Mouse (Mus musculus) CH12.LX (cell line): ENCODE data around the gene Msn. TPM values are rescaled to one million over a fixed set of nuclear protein-coding genes. Genes with fewer than 3 reads are reported as not detected.
A peak's percentile ranks its signal among the peaks of the same experiment; 100 is the strongest.

Source experiments
- DNase-seq: peaks from one replicate; pipeline ENCODE4 v3.0.0-alpha.2; 2013; ENCODE audit errors: extremely low read depth
- H3K27ac ChIP-seq: 2 replicates; pipeline ENCODE4 v1.5.1; 2012; ENCODE audit warnings: low read depth, mild to moderate bottlenecking, control low read depth, moderate library complexity; ENCODE audit not compliant: insufficient read depth
- H3K27me3 ChIP-seq: replicated peaks from 2 replicates; pipeline ENCODE3; 2012; ENCODE audit warnings: inconsistent platforms
- H3K36me3 ChIP-seq, 2 experiments: replicated peaks in 1 of 2; 2 replicates each; pipeline versions ENCODE3 to v1.6.1; 2012; ENCODE audit warnings: inconsistent platforms in 1 of 2, low read length in 1 of 2, mild to moderate bottlenecking in 1 of 2, mixed read lengths in 1 of 2, moderate library complexity in 1 of 2; ENCODE audit not compliant: control insufficient read depth in 1 of 2, insufficient read depth in 1 of 2
- H3K4me1 ChIP-seq, 2 experiments: 2 replicates each; pipeline ENCODE4 v1.6.1; 2012; ENCODE audit warnings: inconsistent platforms in 1 of 2, moderate library complexity in 1 of 2; ENCODE audit not compliant: insufficient read depth in 2 of 2, control insufficient read depth in 1 of 2
- H3K4me2 ChIP-seq: 2 replicates; pipeline ENCODE4 v1.6.1; 2012; ENCODE audit warnings: low read depth, mild to moderate bottlenecking, control low read depth; ENCODE audit not compliant: poor library complexity, insufficient read depth, severe bottlenecking
- H3K4me3 ChIP-seq, 3 experiments: fragments of 150-350 bp in 1 of 3; sonication (generic) in 1 of 3; replicated peaks in 1 of 3; 2 replicates each; pipeline versions ENCODE3 to v1.5.1; 2011 to 2012; ENCODE audit warnings: low read depth in 2 of 3, low read length in 2 of 3, mild to moderate bottlenecking in 2 of 3, moderate library complexity in 2 of 3, control low read depth in 1 of 3, improper control_type of control experiment in 1 of 3, inconsistent platforms in 1 of 3, mixed read lengths in 1 of 3; ENCODE audit not compliant: poor library complexity in 1 of 3
- H3K79me2 ChIP-seq: replicated peaks from 2 replicates; pipeline ENCODE4 v1.6.1; 2012; ENCODE audit warnings: mild to moderate bottlenecking, moderate library complexity; ENCODE audit not compliant: control insufficient read depth, poor library complexity, insufficient read depth, severe bottlenecking; ENCODE audit errors: extremely low read depth
- H3K9ac ChIP-seq: 2 replicates; pipeline ENCODE4 v1.6.1; 2012; ENCODE audit warnings: low read depth, mild to moderate bottlenecking, control low read depth, moderate library complexity; ENCODE audit not compliant: insufficient read depth
- H3K9me3 ChIP-seq: replicated peaks from 2 replicates; pipeline ENCODE3; 2012; ENCODE audit warnings: low read length, inconsistent platforms, mixed read lengths
- BHLHE40 ChIP-seq: IDR thresholded peaks from 2 replicates; pipeline ENCODE4 v1.6.1; 2011; ENCODE audit warnings: mild to moderate bottlenecking, low read depth, low read length, improper control_type of control experiment
- CHD1 ChIP-seq: IDR thresholded peaks from 2 replicates; pipeline ENCODE4 v1.6.1; 2012; ENCODE audit warnings: low read depth, low read length, improper control_type of control experiment, inconsistent platforms
- CHD2 ChIP-seq: IDR thresholded peaks from 2 replicates; pipeline ENCODE4 v1.6.1; 2011; ENCODE audit warnings: low read length, improper control_type of control experiment
- CTCF ChIP-seq, 2 experiments: IDR thresholded peaks in 1 of 2; conservative IDR thresholded peaks in 1 of 2; 2 replicates each; pipeline ENCODE4 v1.5.1; 2011 to 2012; ENCODE audit warnings: low read depth in 2 of 2, low read length in 2 of 2, improper control_type of control experiment in 1 of 2, inconsistent platforms in 1 of 2, mild to moderate bottlenecking in 1 of 2, moderate library complexity in 1 of 2
- E2F4 ChIP-seq: IDR thresholded peaks from 2 replicates; pipeline ENCODE4 v1.6.1; 2011; ENCODE audit warnings: low read depth, low read length, improper control_type of control experiment; ENCODE audit not compliant: insufficient replicate concordance
- ELF1 ChIP-seq: IDR thresholded peaks from 2 replicates; pipeline ENCODE4 v1.6.1; 2014; ENCODE audit warnings: low read depth, mild to moderate bottlenecking, inconsistent platforms, low read length, improper control_type of control experiment
- EP300 ChIP-seq: IDR thresholded peaks from 2 replicates; pipeline ENCODE4 v1.6.1; 2011; ENCODE audit warnings: low read length, improper control_type of control experiment
- ETS1 ChIP-seq: conservative IDR thresholded peaks from 2 replicates; pipeline ENCODE4 v1.6.1; 2012; ENCODE audit warnings: low read depth, mild to moderate bottlenecking, inconsistent platforms, low read length, improper control_type of control experiment, moderate library complexity
- GABPA ChIP-seq: IDR thresholded peaks from 2 replicates; pipeline ENCODE4 v1.6.1; 2012; ENCODE audit warnings: low read depth, low read length, improper control_type of control experiment, inconsistent platforms; ENCODE audit not compliant: insufficient replicate concordance
- HCFC1 ChIP-seq: IDR thresholded peaks from 2 replicates; pipeline ENCODE4 v1.6.1; 2012; ENCODE audit warnings: low read depth, mild to moderate bottlenecking, inconsistent platforms, low read length, improper control_type of control experiment
- IRF4 ChIP-seq: IDR thresholded peaks from 2 replicates; pipeline ENCODE4 v1.6.1; 2014; ENCODE audit warnings: low read depth, mild to moderate bottlenecking, inconsistent platforms, low read length, improper control_type of control experiment
- JUN ChIP-seq: IDR thresholded peaks from 2 replicates; pipeline ENCODE4 v1.6.1; 2011; ENCODE audit warnings: low read depth, mild to moderate bottlenecking, low read length, improper control_type of control experiment, moderate library complexity; ENCODE audit not compliant: insufficient read depth
- JUND ChIP-seq: conservative IDR thresholded peaks from 2 replicates; pipeline ENCODE4 v1.6.1; 2011; ENCODE audit warnings: low read depth, low read length, improper control_type of control experiment
- KAT2A ChIP-seq: IDR thresholded peaks from 2 replicates; pipeline ENCODE4 v1.6.1; 2012; ENCODE audit warnings: low read length, improper control_type of control experiment, inconsistent platforms; ENCODE audit not compliant: insufficient replicate concordance
- MAFK ChIP-seq: IDR thresholded peaks from 2 replicates; pipeline ENCODE4 v1.6.1; 2011; ENCODE audit warnings: low read length, improper control_type of control experiment; ENCODE audit not compliant: insufficient replicate concordance
- MAX ChIP-seq: IDR thresholded peaks from 2 replicates; pipeline ENCODE4 v1.6.1; 2011; ENCODE audit warnings: low read length, improper control_type of control experiment
- MAZ ChIP-seq: IDR thresholded peaks from 2 replicates; pipeline ENCODE4 v1.6.1; 2012; ENCODE audit warnings: low read depth, mild to moderate bottlenecking, inconsistent platforms, low read length, improper control_type of control experiment, moderate library complexity
- MEF2A ChIP-seq: IDR thresholded peaks from 2 replicates; pipeline ENCODE4 v1.6.1; 2014; ENCODE audit warnings: low read depth, mild to moderate bottlenecking, inconsistent platforms, low read length, improper control_type of control experiment, borderline replicate concordance
- MXI1 ChIP-seq: IDR thresholded peaks from 2 replicates; pipeline ENCODE4 v1.6.1; 2011; ENCODE audit warnings: mild to moderate bottlenecking, low read depth, low read length, improper control_type of control experiment
- MYC ChIP-seq: IDR thresholded peaks from 2 replicates; pipeline ENCODE4 v1.6.1; 2011; ENCODE audit warnings: low read depth, mild to moderate bottlenecking, improper control_type of control experiment, low read length
- NELFE ChIP-seq: IDR thresholded peaks from 2 replicates; pipeline ENCODE4 v1.6.1; 2011; ENCODE audit warnings: low read depth, low read length, improper control_type of control experiment
- NRF1 ChIP-seq: IDR thresholded peaks from 2 replicates; pipeline ENCODE4 v1.6.1; 2014; ENCODE audit warnings: low read depth, mild to moderate bottlenecking, inconsistent platforms, low read length, improper control_type of control experiment, moderate library complexity
- PAX5 ChIP-seq: IDR thresholded peaks from 2 replicates; pipeline ENCODE4 v1.6.1; 2012; ENCODE audit warnings: low read length, inconsistent platforms, mixed read lengths
- POLR2A ChIP-seq: IDR thresholded peaks from 2 replicates; pipeline ENCODE4 v1.6.1; 2011; ENCODE audit warnings: low read depth, mild to moderate bottlenecking, improper control_type of control experiment, low read length
- POLR2AphosphoS2 ChIP-seq: IDR thresholded peaks from 2 replicates; pipeline ENCODE4 v1.6.1; 2011; ENCODE audit warnings: low read depth, low read length, improper control_type of control experiment
- RAD21 ChIP-seq: IDR thresholded peaks from 2 replicates; pipeline ENCODE4 v1.6.1; 2011; ENCODE audit warnings: low read depth, mild to moderate bottlenecking, low read length, improper control_type of control experiment, moderate library complexity
- RCOR1 ChIP-seq: conservative IDR thresholded peaks from 2 replicates; pipeline ENCODE4 v1.6.1; 2012; ENCODE audit warnings: low read depth, mild to moderate bottlenecking, inconsistent platforms, low read length, improper control_type of control experiment
- SIN3A ChIP-seq: IDR thresholded peaks from 2 replicates; pipeline ENCODE4 v1.6.1; 2012; ENCODE audit warnings: low read length, improper control_type of control experiment, inconsistent platforms
- SMC3 ChIP-seq: IDR thresholded peaks from 2 replicates; pipeline ENCODE4 v1.6.1; 2011; ENCODE audit warnings: low read depth, low read length, improper control_type of control experiment
- TBP ChIP-seq: conservative IDR thresholded peaks from 2 replicates; pipeline ENCODE4 v1.6.1; 2011; ENCODE audit warnings: low read depth, low read length, improper control_type of control experiment
- TCF12 ChIP-seq: IDR thresholded peaks from 2 replicates; pipeline ENCODE4 v1.6.1; 2014; ENCODE audit warnings: low read depth, mild to moderate bottlenecking, inconsistent platforms, low read length, improper control_type of control experiment
- UBTF ChIP-seq: IDR thresholded peaks from 2 replicates; pipeline ENCODE4 v1.6.1; 2012; ENCODE audit warnings: low read depth, mild to moderate bottlenecking, inconsistent platforms, low read length, improper control_type of control experiment, moderate library complexity
- USF1 ChIP-seq: IDR thresholded peaks from 2 replicates; pipeline ENCODE4 v1.6.1; 2014; ENCODE audit warnings: low read depth, mild to moderate bottlenecking, inconsistent platforms, low read length, improper control_type of control experiment
- USF2 ChIP-seq: conservative IDR thresholded peaks from 2 replicates; pipeline ENCODE4 v1.6.1; 2011; ENCODE audit warnings: low read depth, low read length, improper control_type of control experiment
- ZC3H11A ChIP-seq: IDR thresholded peaks from 2 replicates; pipeline ENCODE4 v1.6.1; 2012; ENCODE audit warnings: low read depth, mild to moderate bottlenecking, inconsistent platforms, low read length, improper control_type of control experiment
- ZKSCAN1 ChIP-seq: IDR thresholded peaks from 2 replicates; pipeline ENCODE4 v1.6.1; 2012; ENCODE audit warnings: low read depth, inconsistent platforms, low read length, improper control_type of control experiment, borderline replicate concordance
- ZMIZ1 ChIP-seq: IDR thresholded peaks from 2 replicates; pipeline ENCODE4 v1.6.1; 2012; ENCODE audit warnings: low read depth, mild to moderate bottlenecking, inconsistent platforms, low read length, improper control_type of control experiment
- ZNF384 ChIP-seq: IDR thresholded peaks from 2 replicates; pipeline ENCODE4 v1.6.1; 2012; ENCODE audit warnings: low read depth, low read length, improper control_type of control experiment, inconsistent platforms
- dilution Hi-C: fragments of 300-500 bp; cut with MboI; formaldehyde crosslinking; loops from 2 replicates; pipeline ENCODE4 v1.14.3; 2020; ENCODE audit warnings: low sequenced_read_pairs; ENCODE audit not compliant: extremely low pct_unique_long_range_greater_than_20kb, extremely low pct_ligation_motif_present
- in situ Hi-C: fragments of 300-500 bp; cut with MboI; formaldehyde crosslinking; loops from 3 replicates; pipeline ENCODE4 v1.14.3; 2019; ENCODE audit warnings: low sequenced_read_pairs, low pct_ligation_motif_present, low pct_unique_long_range_greater_than_20kb, mixed read lengths
- polyA plus RNA-seq: library from polyadenylated mRNA; unstranded; fragments of >175 nt; gene quantifications from 2 replicates; pipeline ENCODE4 v1.2.1, GENCODE M21; 2012; ENCODE audit warnings: low read depth; ENCODE audit not compliant: insufficient read length
- total RNA-seq, 2 experiments: library from RNA; depleted of rRNA; stranded (reverse); fragments of 300-350 nt in 1 of 2; fragments of >200 nt in 1 of 2; gene quantifications; 2 replicates each; pipeline ENCODE4 v1.2.3; 2012 to 2014

Msn gene
- total and polyA plus RNA-seq, 3 experiments, result 55.1 to 315 (median 56.2) TPM

GRCm38 (mm10) chrX:96130139-96130538 lies 34.3 kb downstream of the Msn start:
- no peaks in the 10 kb centered on the region for H3K9me3 ChIP-seq
- peak overlapping the region; percentile 100 for H3K27ac ChIP-seq
- H3K4me2 ChIP-seq, result peak overlapping the region; percentile 62
- no peaks in the 10 kb centered on the region for H3K27me3 ChIP-seq
- peak overlapping the region; percentile 55 for H3K9ac ChIP-seq
- TF ChIP-seq ETS1, result peak; percentile 75
- TF ChIP-seq ZNF384, result no peak
- TF ChIP-seq MXI1, result peak; percentile 71
- peak; percentile 70 for TF ChIP-seq USF1
- no peak for TF ChIP-seq MAFK
- peak; percentile 62 for TF ChIP-seq RAD21
- TF ChIP-seq SIN3A, result no peak; the same call in 1 of the 2 replicates
- TF ChIP-seq UBTF, result no peak
- TF ChIP-seq JUND, result 0 out of 2 replicates have a peak, but pooled peaks have one; percentile 10
- peak; percentile 61; the same call in 1 of the 2 replicates for TF ChIP-seq IRF4
- TF ChIP-seq ZC3H11A, result no peak
- peak; percentile 2; the same call in 1 of the 2 replicates for TF ChIP-seq JUN
- peak; percentile 70; the same call in 1 of the 2 replicates for TF ChIP-seq TCF12
- no peak for TF ChIP-seq HCFC1
- no peak for TF ChIP-seq ELF1
- no peak for TF ChIP-seq CHD1
- peak; percentile 67; the same call in 1 of the 2 replicates for TF ChIP-seq MEF2A
- TF ChIP-seq ZMIZ1, result no peak
- no peak for TF ChIP-seq MAZ
- TF ChIP-seq CTCF (conservative IDR thresholded peaks at IDR 0.05 in 1 of 2, IDR thresholded peaks at IDR 0.05 in 1 of 2; ENCODE audit: low read depth in 2 of 2, low read length in 2 of 2), result peak in 1 of 2 experiments; percentile 53; a peak in 2 of 4 replicates
- no peak for TF ChIP-seq GABPA
- no peak for TF ChIP-seq KAT2A
- TF ChIP-seq POLR2AphosphoS2, result no peak
- peak; percentile 38 for TF ChIP-seq EP300
- peak; percentile 95 for TF ChIP-seq MAX
- no peak for TF ChIP-seq E2F4
- peak; percentile 34 for TF ChIP-seq USF2
- no peak for TF ChIP-seq ZKSCAN1
- no peak for TF ChIP-seq NELFE
- TF ChIP-seq MYC, result peak; percentile 90
- TF ChIP-seq SMC3, result peak; percentile 48
- TF ChIP-seq POLR2A, result 0 out of 2 replicates have a peak, but pooled peaks have one; percentile 21
- no peak for TF ChIP-seq TBP
- no peak for TF ChIP-seq PAX5
- TF ChIP-seq CHD2, result no peak
- TF ChIP-seq BHLHE40, result peak; percentile 81
- TF ChIP-seq NRF1, result no peak
- TF ChIP-seq RCOR1, result no peak
- dilution Hi-C loops (no loop called here), in situ Hi-C loops (loop anchor here (5.0 kb wide), 1 partner anchor 93 kb away; no protein-coding TSS in a partner anchor)
- peak overlapping the region in 1 of 3 experiments; percentile 22 for H3K4me3 ChIP-seq
- peak; percentile 89 for DNase-seq
- H3K36me3 ChIP-seq, result peaks cover 8 to 16% of the 10 kb centered on the region in 2 experiments
- H3K4me1 ChIP-seq, result peaks cover 7 to 81% of the 10 kb centered on the region in 2 experiments; a peak in 3 of 4 replicates
- peaks cover 70% of the 10 kb centered on the region for H3K79me2 ChIP-seq
